Mouse (Mus musculus) hindbrain, embryonic 11.5 days (tissue): ENCODE measurements around the gene Nppa. TPM values are rescaled to one million over a fixed set of nuclear protein-coding genes. Genes with fewer than 3 reads are reported as not detected.
"Not testable (repeated sequence)": the region's sequence is repeated elsewhere in the genome, so short reads cannot be mapped to it uniquely, and the experiment has no call there.

Experiments used
- ATAC-seq: fragments of 200-750 bp; cut with Nextera tagmentation; 2 replicates; pipeline ENCODE4 v1.8.0; 2017; ENCODE audit warnings: mild to moderate bottlenecking, moderate TSS enrichment, moderate library complexity; ENCODE audit not compliant: low FRiP score
- DNase-seq: peaks from one replicate; pipeline ENCODE4 v3.0.0-alpha.2; 2015; ENCODE audit warnings: low spot score
- H3K27ac ChIP-seq: fragments of 300-500 bp; sonication (generic); 2 replicates; pipeline ENCODE4 v1.5.1; 2014; ENCODE audit warnings: mild to moderate bottlenecking, low read depth, low read length
- H3K27me3 ChIP-seq: fragments of 300-500 bp; sonication (generic); 2 replicates; pipeline ENCODE4 v1.6.1; 2014; ENCODE audit warnings: mild to moderate bottlenecking, low read length, moderate library complexity, mixed read lengths; ENCODE audit not compliant: control insufficient read depth, insufficient read depth
- H3K36me3 ChIP-seq: fragments of 300-500 bp; sonication (generic); 2 replicates; pipeline ENCODE4 v1.6.1; 2014; ENCODE audit warnings: mild to moderate bottlenecking, low read length, moderate library complexity, mixed read lengths; ENCODE audit not compliant: control insufficient read depth, insufficient read depth
- H3K4me1 ChIP-seq: fragments of 300-500 bp; sonication (generic); replicated peaks from 2 replicates; pipeline ENCODE4 v1.6.1; 2014; ENCODE audit warnings: low read length, mixed read lengths; ENCODE audit not compliant: control insufficient read depth, insufficient read depth
- H3K4me2 ChIP-seq: fragments of 300-500 bp; sonication (generic); replicated peaks from 2 replicates; pipeline ENCODE4 v1.6.1; 2014; ENCODE audit warnings: mild to moderate bottlenecking, low read depth, low read length
- H3K4me3 ChIP-seq: fragments of 300-500 bp; sonication (generic); 2 replicates; pipeline ENCODE4 v1.5.1; 2014; ENCODE audit warnings: low read depth, low read length
- H3K9ac ChIP-seq: fragments of 300-500 bp; sonication (generic); 2 replicates; pipeline ENCODE4 v1.6.1; 2014; ENCODE audit warnings: low read depth, low read length
- H3K9me3 ChIP-seq: fragments of 300-500 bp; sonication (generic); 2 replicates; pipeline ENCODE4 v1.6.1; 2016; ENCODE audit warnings: low read length; ENCODE audit not compliant: control insufficient read depth
- WGBS: fragments of 180-500 bp; shearing (Covaris S2); extraction: QIAGEN DNeasy Blood & Tissue Kit; methylation state at CpG from one replicate; pipeline ENCODE4 v1.1.7; 2014; 5-methylcytosine and 5-hydroxymethylcytosine counted together
- polyA plus RNA-seq: library from polyadenylated mRNA; unstranded; fragments of >200 nt; fragmentation: Nextera tagmentation; extraction: Ambion mirVana; gene quantifications from 2 replicates; pipeline ENCODE4 v1.2.1, GENCODE M21; 2014

The Nppa gene
- polyA plus RNA-seq, 1 experiment from 2014 or later, result not detected

DNA sequence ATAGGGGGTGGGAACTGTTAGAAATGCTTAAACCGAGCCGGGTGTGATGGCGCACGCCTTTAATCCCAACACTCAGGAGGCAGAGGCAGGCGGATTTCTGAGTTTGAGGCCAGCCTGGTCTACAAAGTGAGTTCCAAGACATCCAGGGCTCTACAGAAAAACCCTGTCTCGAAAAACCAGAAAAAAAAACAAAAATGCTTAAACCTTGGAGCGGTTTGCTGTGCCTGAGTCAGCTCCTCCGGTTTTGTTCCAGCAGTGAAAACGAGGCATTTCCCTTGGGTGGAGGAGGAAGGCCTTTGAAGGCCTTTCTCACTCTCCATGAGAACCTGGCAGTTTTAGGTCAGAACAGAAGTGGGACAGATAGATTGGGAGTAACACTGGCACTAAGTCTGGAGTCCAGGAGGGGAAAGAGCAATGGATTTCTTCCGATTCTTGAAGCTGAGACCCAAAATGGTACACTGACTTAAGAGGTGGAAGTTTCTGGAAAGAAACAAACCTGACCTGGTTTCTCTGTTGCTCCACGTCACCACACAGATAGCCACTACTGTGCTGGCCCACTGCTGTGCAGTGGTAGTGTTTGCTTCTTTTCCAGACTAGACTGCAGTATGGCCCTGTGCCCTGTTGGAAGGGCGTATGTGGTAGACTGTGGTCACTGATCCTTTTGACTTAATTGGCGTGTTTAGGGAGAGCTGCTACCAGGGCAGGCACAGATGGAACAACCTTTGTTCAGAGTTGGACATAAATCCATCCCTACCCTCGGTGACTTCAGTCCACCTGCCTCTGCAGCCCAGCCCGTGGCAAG, 39.7 kb downstream of the Nppa start:
- no peaks in the 10 kb centered on the region for H3K27me3 ChIP-seq
- ATAC-seq (peak; percentile 0; the same call in 1 of the 2 replicates), DNase-seq (no peak)
- peaks cover 19% of the 10 kb centered on the region for H3K4me1 ChIP-seq
- H3K9me3 ChIP-seq, result no peaks in the 10 kb centered on the region
- WGBS, result 70% methylated on average over 15 of the region's 15 CpGs
- H3K9ac ChIP-seq, result peak overlapping the region; percentile 73
- peak overlapping the region; percentile 78 for H3K4me2 ChIP-seq
- H3K27ac ChIP-seq, result peak overlapping the region; percentile 85
- H3K36me3 ChIP-seq, result peaks cover 2% of the 10 kb centered on the region; the same call in 1 of the 2 replicates
- H3K4me3 ChIP-seq, result peak overlapping the region; percentile 47

DNA sequence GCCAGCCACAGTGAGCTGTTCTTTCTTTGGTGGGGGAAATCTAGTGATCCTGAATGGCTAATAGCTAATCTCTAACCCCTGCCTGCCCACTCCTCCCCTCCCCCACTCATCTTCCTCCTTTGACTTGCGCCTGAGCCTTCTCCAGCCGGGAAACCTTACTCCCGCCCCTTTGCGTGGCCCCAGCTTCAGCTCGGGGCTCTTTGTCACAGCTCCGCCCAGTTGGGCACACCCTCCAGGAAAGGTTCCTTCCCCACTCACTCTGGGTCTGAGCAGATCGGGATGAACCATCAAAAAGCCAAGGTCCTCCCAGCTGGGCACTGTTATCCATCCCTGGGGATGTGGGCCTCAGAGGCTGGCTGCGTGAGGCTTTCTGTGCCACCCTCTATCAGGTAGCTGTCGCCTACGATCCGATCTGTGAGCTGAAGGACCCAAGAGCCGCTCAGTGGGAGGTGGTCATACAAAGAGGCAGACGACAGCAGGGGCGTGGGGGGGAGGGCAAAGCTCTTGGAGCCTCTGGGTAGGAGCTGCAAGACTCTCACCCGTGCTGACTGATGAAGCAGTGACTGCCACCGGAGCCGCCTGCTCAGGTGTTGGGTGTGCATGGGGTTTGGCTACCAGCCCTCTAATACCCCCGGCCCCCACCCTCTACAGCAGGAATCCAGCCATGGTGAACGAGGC, 40.5 kb downstream of the Nppa start:
- Histone ChIP-seq H3K4me3 (peak overlapping the region; percentile 47), H3K27ac (peak overlapping the region; percentile 85), H3K27me3 (no peaks in the 10 kb centered on the region), H3K9me3 (no peaks in the 10 kb centered on the region), H3K9ac (peak overlapping the region; percentile 73), H3K36me3 (peaks cover 2% of the 10 kb centered on the region; the same call in 1 of the 2 replicates), H3K4me2 (peak overlapping the region; percentile 78), H3K4me1 (peaks cover 19% of the 10 kb centered on the region)
- WGBS, result 1% methylated on average over 19 of the region's 19 CpGs
- ATAC-seq, result peak; percentile 60
- DNase-seq, result peak; percentile 81

DNA sequence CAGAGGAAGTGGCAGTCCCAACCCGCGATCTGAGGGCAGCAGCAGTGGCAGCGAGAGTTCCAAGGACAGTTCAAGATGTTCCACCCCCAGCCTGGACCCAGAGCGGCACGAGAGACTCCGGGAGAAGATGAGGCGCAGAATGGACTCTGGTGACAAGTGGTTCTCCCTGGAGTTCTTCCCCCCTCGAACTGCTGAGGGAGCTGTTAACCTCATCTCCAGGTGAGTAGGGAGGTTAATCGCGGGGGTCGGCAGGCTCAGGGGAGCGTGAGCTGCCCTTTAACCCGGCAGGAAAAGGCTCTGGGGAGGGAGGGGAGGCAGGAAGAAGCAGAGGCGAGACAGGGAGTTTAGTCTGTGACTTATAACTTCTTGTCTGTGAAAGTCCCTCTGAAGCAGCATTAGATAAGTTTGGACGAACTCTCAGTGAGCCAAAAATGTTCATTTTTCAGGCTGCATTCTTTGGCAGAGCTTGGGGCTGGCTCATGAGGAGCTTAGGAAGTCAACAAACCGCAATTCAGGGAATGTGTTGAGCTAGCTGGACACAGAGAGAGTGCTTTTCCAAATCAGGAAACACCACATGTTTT, 41.2 kb downstream of the Nppa start:
- WGBS, result 7% methylated on average over 16 of the region's 16 CpGs
- peak overlapping the region; percentile 78 for H3K4me2 ChIP-seq
- H3K9me3 ChIP-seq, result no peaks in the 10 kb centered on the region
- peaks cover 2% of the 10 kb centered on the region; the same call in 1 of the 2 replicates for H3K36me3 ChIP-seq
- peaks cover 19% of the 10 kb centered on the region for H3K4me1 ChIP-seq
- peak overlapping the region; percentile 73 for H3K9ac ChIP-seq
- peak overlapping the region; percentile 47 for H3K4me3 ChIP-seq
- H3K27ac ChIP-seq, result peak overlapping the region; percentile 85
- no peaks in the 10 kb centered on the region for H3K27me3 ChIP-seq
- no peak for ATAC-seq
- peak; percentile 32 for DNase-seq

DNA sequence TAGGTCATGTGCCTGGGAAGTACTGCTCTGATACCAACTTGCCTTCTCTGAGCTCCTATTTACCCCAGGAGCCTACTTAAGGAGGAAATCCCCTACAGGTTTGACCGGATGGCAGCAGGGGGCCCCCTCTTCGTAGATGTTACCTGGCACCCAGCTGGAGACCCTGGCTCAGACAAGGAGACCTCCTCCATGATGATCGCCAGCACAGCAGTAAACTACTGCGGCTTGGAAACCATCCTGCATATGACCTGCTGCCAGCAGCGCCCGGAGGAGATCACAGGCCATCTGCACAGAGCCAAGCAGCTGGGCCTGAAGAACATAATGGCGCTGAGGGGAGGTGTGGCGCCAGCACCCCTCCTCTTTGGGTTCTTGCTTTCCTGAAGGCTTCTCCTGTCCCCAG, 42.8 kb downstream of the Nppa start:
- H3K4me2 ChIP-seq, H3K9ac ChIP-seq, H3K9me3 ChIP-seq, DNase-seq, H3K36me3 ChIP-seq, H3K27ac ChIP-seq, H3K4me3 ChIP-seq, ATAC-seq, H3K27me3 ChIP-seq: not testable (repeated sequence)
- H3K4me1 ChIP-seq, result peaks cover 15% of the 10 kb centered on the region
- 85% methylated on average over 6 of the region's 8 CpGs for WGBS

DNA sequence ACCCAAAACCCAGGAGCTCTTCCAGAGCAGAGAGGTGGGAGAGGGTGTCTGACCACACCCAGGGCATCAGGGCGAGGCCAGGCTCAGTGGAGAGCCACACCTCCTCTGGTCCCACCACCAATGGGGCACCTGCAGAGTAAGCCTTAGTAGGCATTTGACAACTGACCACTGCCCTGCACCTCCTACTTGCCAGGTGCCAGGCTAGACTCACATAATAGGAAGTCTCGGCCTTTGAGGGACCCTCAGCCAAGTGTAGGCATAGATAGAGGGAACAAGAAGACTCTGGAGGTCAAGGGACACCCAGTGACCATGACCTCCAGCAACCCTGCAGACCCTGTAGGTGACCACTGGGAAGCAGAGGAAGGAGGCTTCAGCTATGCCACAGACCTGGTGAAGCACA, 43.6 kb downstream of the Nppa start:
- H3K27ac ChIP-seq, result no peak overlapping the region
- peaks cover 15% of the 10 kb centered on the region for H3K4me1 ChIP-seq
- H3K9ac ChIP-seq, result no peak overlapping the region
- ATAC-seq (no peak), DNase-seq (no peak)
- H3K4me2 ChIP-seq, result no peak overlapping the region
- no peak overlapping the region for H3K4me3 ChIP-seq
- no peaks in the 10 kb centered on the region for H3K9me3 ChIP-seq
- WGBS, result 100% methylated on average over 2 of the region's 2 CpGs
- H3K27me3 ChIP-seq, result no peaks in the 10 kb centered on the region
- peaks cover 5% of the 10 kb centered on the region for H3K36me3 ChIP-seq

DNA sequence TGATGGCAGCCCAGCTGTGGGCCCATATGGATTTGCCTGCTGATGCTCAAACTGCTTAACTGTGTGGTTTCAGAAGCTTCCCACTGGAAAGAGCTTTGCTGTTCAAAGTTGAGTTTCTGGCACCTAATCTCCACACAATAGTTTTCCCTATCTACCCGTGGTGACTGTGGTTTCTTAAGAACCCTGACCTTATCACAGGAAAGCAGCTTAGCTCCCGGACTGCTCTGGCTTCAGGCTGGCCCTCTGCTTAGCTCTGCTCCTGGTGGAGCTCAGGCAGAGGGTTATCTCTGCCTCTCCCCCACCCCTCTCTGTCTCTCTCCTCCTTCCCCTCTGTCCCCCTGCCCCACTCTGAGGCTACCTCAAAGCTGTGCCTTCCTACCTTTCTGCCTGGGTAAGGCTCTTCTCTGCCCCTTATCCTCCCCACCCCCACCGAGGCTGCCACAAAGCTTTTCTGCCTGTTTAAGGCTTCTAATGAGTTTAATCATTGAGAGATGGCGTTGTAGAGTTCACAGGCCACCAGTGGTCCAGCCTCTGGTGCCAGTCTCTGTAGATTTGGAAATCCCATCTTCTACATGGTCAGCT, 46.0 kb downstream of the Nppa start:
- no peaks in the 10 kb centered on the region for H3K27me3 ChIP-seq
- H3K36me3 ChIP-seq, result peaks cover 5% of the 10 kb centered on the region
- H3K4me3 ChIP-seq, result no peak overlapping the region
- H3K9me3 ChIP-seq, result no peaks in the 10 kb centered on the region
- no peak overlapping the region for H3K27ac ChIP-seq
- ATAC-seq, result no peak
- H3K9ac ChIP-seq, result no peak overlapping the region
- 63% methylated on average over 4 of the region's 4 CpGs for WGBS
- H3K4me1 ChIP-seq, result 0 out of 2 replicates have a peak, but pooled peaks cover 6% of the 10 kb centered on the region
- no peak overlapping the region for H3K4me2 ChIP-seq
- DNase-seq, result no peak

DNA sequence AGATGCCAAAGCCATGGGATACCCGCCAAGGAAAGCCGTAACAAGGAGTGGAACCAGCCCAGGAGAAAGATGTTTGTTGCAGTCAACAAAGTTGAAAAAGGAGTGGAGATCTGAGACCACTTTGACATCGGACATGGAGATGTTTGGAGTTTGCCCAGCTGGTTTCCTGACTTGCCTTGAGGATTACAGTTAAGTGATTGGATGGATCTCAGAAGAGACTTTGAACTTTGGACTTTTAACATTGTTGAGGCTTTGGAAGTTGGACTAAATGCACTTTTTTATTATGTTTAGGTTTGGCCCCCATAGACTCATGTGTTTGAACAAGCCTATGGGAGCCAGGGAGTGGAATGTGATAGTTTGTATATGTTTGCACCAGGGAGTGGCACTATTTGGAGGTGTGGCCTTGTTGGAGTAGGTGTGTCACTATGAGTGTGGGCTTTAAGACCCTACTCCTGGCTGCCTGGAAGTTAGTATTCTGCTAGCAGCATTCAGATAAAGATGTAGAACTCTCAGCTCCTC, 49.9 kb downstream of the Nppa start:
- H3K9ac ChIP-seq, DNase-seq, H3K9me3 ChIP-seq, H3K27ac ChIP-seq, ATAC-seq, H3K4me3 ChIP-seq, H3K4me2 ChIP-seq, H3K4me1 ChIP-seq, H3K27me3 ChIP-seq: not testable (repeated sequence)
- H3K36me3 ChIP-seq, result peaks cover 12% of the 10 kb centered on the region
- 95% methylated on average over 3 of the region's 3 CpGs for WGBS

DNA sequence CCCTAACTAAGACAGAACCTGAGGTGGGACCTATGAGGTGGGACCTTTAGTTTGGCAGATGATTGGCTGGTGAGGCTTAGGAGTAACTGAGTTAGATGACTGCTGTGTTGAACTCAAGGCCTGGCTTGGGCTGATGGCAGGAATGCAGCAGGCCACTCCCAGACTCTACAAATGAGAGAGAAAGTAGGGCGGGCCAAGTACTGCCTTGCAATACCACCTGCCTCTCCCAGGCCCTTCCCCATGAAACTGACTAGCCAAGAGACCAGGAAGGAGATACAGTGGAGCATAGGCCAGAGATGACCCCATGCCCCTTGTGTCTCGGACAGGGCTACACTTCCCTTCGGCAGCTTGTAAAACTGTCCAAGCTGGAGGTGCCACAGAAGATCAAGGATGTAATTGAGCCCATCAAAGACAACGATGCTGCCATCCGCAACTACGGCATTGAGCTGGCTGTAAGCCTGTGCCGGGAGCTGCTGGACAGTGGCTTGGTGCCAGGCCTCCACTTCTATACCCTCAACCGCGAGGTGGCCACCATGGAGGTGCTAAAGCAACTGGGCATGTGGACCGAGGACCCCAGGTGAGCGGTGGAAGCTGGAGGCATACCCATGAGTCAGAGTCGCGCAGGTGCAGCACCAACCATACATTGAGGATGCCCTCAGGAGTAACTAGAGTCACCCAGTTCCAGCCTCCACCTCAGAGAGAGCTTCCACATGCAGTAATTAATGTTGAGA, 50.7 kb downstream of the Nppa start:
- 94% methylated on average over 13 of the region's 13 CpGs for WGBS
- Histone ChIP-seq H3K4me2 (no peak overlapping the region), H3K9me3 (no peaks in the 10 kb centered on the region), H3K27ac (no peak overlapping the region), H3K27me3 (no peaks in the 10 kb centered on the region), H3K4me3 (no peak overlapping the region), H3K4me1 (no peaks in the 10 kb centered on the region), H3K36me3 (peaks cover 20% of the 10 kb centered on the region), H3K9ac (no peak overlapping the region)
- ATAC-seq (no peak), DNase-seq (no peak)
